Mouse (Mus musculus) megakaryocyte, embryonic 14.5 days (primary cell): ENCODE data around the gene Pip4k2c. TPM values are rescaled to one million over a fixed set of nuclear protein-coding genes. Genes with fewer than 3 reads are reported as not detected.
A peak's percentile ranks its signal among the peaks of the same experiment; 100 is the strongest.
"Not testable (repeated sequence)": the region's sequence is repeated elsewhere in the genome, so short reads cannot be mapped to it uniquely, and the experiment has no call there.

Experiments used
- H3K27me3 ChIP-seq: replicated peaks from 2 replicates; pipeline ENCODE3; 2012; ENCODE audit warnings: inconsistent platforms
- H3K36me3 ChIP-seq: replicated peaks from 2 replicates; pipeline ENCODE3; 2012; ENCODE audit warnings: low read length, inconsistent platforms, mixed read lengths
- H3K4me1 ChIP-seq: 2 replicates; pipeline ENCODE4 v1.6.1; 2012; ENCODE audit warnings: inconsistent platforms
- H3K4me3 ChIP-seq: replicated peaks from 2 replicates; pipeline ENCODE3; 2012; ENCODE audit warnings: moderate library complexity, mild to moderate bottlenecking, inconsistent platforms
- H3K9me3 ChIP-seq: 2 replicates; pipeline ENCODE4 v1.6.1; 2012; ENCODE audit warnings: inconsistent platforms
- FLI1 ChIP-seq: IDR thresholded peaks from 2 replicates; pipeline ENCODE4 v1.6.1; 2012; ENCODE audit warnings: low read length, inconsistent platforms, mixed read lengths
- GATA1 ChIP-seq: IDR thresholded peaks from 3 replicates; pipeline ENCODE4 v1.6.1; 2012; ENCODE audit warnings: mixed read lengths, low read length, inconsistent platforms, borderline replicate concordance
- polyA plus RNA-seq: library from polyadenylated mRNA; stranded (reverse); fragments of >175 nt; gene quantifications from 2 replicates; pipeline ENCODE4 v1.2.3, GENCODE M21; 2012; ENCODE audit warnings: low replicate concordance; ENCODE audit not compliant: insufficient read depth

Gene Pip4k2c
- polyA plus RNA-seq, 1 experiment, result 19.6 TPM

DNA sequence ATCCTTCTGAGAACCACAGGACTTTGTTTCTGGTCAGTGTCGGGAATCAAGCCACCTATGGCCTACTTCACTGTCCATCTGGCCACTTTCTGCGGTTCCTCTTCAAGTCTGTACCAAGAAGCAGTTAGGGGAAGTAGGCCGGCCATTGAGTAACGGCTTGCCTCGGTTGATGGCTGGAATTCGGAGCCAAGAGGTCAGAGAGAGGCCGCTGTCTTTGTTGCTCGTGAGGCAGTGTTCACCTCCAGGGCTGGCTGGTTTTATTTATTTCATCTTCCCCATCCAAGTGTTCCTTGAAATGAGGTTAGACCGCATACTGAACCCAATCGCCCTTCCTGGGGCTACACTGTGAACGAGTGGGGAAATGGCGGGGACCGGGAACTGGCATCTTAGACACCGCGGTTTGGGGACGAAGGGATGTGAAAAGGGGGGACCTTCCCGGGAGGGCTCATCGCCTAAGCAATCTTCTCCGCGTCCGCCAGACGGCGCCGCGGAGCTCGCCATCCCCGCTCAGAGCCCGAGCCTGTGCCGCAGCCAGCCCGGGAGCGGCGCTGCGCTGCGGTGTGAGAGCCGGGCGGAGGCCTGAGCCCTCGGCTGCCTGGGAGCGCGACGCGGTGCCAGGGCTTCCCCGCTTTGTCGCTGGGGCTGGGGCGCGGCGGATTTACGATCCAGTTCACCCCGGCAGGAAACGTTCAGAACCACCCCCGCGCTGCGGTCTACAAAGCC is 46.6 kb downstream of the Pip4k2c start, which contains the start of gene B4galnt1:
B4galnt1 (plus strand) TSS at position 595 of the 723 bp plus-strand sequence.
- Histone ChIP-seq H3K36me3 (peaks cover 26% of the 10 kb centered on the region), H3K27me3 (peaks cover 16% of the 10 kb centered on the region), H3K4me1 (peaks cover 49% of the 10 kb centered on the region), H3K9me3 (no peaks in the 10 kb centered on the region), H3K4me3 (peak within 1 kb of the TSS; percentile 97)
- TF ChIP-seq GATA1, result no peak
- TF ChIP-seq FLI1, result no peak

DNA sequence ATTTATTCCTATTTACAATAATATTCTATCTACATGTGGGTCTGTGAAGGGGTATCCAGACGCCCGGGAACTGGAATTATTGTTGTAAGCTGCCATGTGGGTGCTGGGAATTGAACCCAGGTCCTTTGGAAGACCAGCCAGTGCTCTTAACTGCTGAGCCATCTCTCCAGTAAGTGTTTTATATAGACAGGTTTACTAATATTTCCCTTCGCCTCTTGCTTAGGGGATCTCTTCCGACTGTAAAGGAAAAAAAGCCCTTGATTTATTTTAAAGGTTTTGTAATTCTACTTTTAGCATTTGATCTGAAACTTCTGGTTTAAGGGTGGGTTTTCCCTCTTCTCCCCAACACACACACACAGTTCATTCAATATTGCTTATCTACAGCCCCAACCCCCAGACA is 47.2 kb downstream of the Pip4k2c start:
- TF ChIP-seq FLI1, result no peak
- no peak for TF ChIP-seq GATA1
- Histone ChIP-seq H3K9me3 (no peaks in the 10 kb centered on the region), H3K4me3 (peak overlapping the region; percentile 97), H3K4me1 (peaks cover 49% of the 10 kb centered on the region), H3K27me3 (peaks cover 16% of the 10 kb centered on the region), H3K36me3 (peaks cover 21% of the 10 kb centered on the region)

DNA sequence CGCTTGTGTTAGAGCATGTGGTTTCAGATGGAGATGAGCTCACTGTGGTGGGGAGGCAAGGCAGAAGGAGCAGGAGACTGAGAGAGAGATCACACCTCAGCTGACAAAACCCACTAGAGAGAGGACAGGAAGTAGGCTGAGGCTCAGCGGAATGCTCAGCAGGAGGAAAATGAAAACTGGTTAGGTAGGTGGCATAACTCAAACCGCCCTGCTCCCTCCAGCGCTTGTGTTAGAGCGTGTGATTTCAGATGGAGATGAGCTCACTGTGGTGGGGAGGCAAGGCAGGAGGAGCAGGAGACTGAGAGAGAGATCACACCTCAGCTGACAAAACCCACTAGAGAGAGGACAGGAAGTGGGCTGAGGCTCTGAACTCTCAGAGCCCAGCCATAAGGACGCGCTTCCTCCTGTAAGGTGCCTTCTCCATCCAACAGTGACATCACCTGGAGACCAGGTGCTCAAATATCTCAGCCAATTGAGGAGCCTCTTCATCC is 48.6 kb downstream of the Pip4k2c start:
- Histone ChIP-seq H3K36me3 (peaks cover 11% of the 10 kb centered on the region), H3K4me1 (peaks cover 46% of the 10 kb centered on the region), H3K27me3 (peaks cover 16% of the 10 kb centered on the region)
- not testable (repeated sequence) for H3K4me3 ChIP-seq, H3K9me3 ChIP-seq

DNA sequence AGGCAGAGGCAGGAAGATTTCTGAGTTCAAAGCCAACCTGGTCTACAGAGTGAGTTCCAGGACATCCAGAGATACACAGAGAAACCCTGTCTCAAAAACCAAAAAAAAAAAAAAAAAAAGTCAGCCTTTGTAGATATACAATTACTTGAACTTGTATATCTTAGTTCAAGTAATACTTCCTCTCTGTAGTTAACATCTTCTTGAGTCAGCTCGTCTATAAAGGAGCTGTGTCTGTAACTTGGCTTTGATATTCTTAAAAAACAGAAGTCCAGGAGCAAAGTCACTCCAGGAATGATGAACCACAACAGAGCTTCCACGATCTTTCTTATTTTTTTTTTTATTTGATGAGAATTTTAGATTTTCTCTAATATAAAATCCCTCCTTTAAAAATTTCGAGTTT is 50.7 kb downstream of the Pip4k2c start:
- Histone ChIP-seq H3K9me3 (no peaks in the 10 kb centered on the region), H3K4me1 (peaks cover 25% of the 10 kb centered on the region), H3K36me3 (no peaks in the 10 kb centered on the region), H3K27me3 (peaks cover 4% of the 10 kb centered on the region), H3K4me3 (no peak overlapping the region)
- TF ChIP-seq GATA1, result no peak
- no peak for TF ChIP-seq FLI1

DNA sequence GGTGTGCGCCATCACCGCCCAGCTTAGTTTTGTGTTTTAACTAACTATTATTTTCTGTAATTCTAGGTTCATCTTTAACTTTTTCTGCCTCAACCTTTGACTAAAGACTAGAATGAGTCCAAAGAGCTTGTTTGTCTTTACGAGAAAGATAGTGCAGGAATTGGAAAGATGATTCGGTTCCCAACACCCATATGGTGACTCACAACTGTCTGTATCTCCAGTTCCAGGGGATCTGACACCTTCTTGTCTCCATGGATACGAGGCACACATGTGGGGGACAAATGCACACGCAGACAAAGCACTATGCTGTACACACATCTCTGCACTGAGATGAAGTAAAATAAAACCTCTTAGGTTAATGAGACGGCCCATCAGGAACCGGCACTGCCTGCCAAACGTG is 51.3 kb downstream of the Pip4k2c start:
- no peak overlapping the region for H3K4me3 ChIP-seq
- no peak for TF ChIP-seq GATA1
- TF ChIP-seq FLI1, result no peak
- H3K36me3 ChIP-seq, result no peaks in the 10 kb centered on the region
- H3K9me3 ChIP-seq, result no peaks in the 10 kb centered on the region
- no peaks in the 10 kb centered on the region for H3K27me3 ChIP-seq
- H3K4me1 ChIP-seq, result peaks cover 20% of the 10 kb centered on the region

DNA sequence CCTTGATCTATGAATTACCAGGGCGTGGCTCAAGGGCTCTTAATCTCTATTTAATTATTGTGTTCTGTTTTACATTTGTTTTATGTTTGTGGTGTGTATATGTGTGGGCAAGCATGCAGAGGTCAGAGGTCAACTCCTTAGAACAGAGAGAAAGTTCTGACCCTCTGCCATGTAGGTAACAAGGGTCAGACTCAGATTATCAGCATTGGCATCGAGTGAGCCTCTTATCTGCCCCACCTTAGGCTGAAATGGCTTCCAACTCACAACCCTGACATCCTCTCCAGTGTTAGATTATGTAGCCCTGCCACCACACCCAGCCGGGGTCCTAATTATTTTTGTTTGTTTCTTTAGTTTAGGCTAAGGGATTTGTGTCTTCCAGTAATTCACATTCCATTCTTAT is 52.9 kb downstream of the Pip4k2c start:
- H3K36me3 ChIP-seq, result no peaks in the 10 kb centered on the region
- H3K4me1 ChIP-seq, result peaks cover 10% of the 10 kb centered on the region
- H3K27me3 ChIP-seq, result peaks cover 2% of the 10 kb centered on the region
- TF ChIP-seq FLI1 (no peak), GATA1 (no peak)
- no peaks in the 10 kb centered on the region for H3K9me3 ChIP-seq
- no peak overlapping the region for H3K4me3 ChIP-seq

DNA sequence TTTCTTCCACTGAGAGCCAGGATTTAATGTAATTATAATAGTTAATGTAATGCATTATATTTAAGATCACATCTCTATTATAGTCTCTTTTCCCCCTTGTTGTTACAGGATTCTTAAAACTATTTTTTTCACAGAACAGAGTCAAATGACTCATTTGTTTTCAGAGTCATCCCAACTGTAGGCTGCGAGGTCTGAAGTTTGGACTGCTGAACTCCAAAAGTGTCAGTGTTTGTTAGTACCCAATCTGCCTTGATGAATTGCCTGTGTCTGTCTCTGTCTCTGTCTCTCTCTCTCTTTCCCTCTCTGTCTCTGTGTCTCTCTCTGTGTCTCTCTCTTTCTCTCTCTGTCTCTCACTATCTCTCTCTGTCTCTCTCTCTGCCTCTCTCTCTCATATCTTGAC is 54.9 kb downstream of the Pip4k2c start:
- TF ChIP-seq GATA1 (no peak), FLI1 (no peak)
- H3K9me3 ChIP-seq, result 0 out of 2 replicates have a peak, but pooled peaks cover 4% of the 10 kb centered on the region
- H3K36me3 ChIP-seq, result no peaks in the 10 kb centered on the region
- H3K4me3 ChIP-seq, result no peak overlapping the region
- H3K4me1 ChIP-seq, result no peaks in the 10 kb centered on the region
- peaks cover 2% of the 10 kb centered on the region for H3K27me3 ChIP-seq

DNA sequence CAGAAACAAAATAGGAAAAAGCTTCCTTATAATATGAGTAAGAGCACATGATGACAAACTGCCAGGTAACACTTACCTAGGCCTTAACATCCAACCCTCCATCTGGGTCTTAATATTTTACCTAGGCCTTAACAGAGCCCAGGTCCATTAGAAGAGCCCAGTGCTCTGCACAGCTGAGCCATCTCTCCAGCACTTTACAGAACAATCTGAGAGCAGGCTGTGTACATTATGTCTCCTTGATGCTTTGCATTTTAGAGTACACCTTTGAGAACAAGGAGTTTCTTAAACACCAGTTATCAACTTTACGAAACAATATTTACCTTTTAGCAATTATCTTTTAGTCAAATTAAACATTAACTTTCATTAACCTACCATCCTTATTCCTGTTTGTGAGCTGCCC is 55.3 kb downstream of the Pip4k2c start:
- TF ChIP-seq FLI1 (no peak), GATA1 (no peak)
- 0 out of 2 replicates have a peak, but pooled peaks cover 4% of the 10 kb centered on the region for H3K9me3 ChIP-seq
- H3K4me1 ChIP-seq, result peaks cover 3% of the 10 kb centered on the region
- H3K4me3 ChIP-seq, result no peak overlapping the region
- H3K36me3 ChIP-seq, result no peaks in the 10 kb centered on the region
- H3K27me3 ChIP-seq, result peaks cover 2% of the 10 kb centered on the region

DNA sequence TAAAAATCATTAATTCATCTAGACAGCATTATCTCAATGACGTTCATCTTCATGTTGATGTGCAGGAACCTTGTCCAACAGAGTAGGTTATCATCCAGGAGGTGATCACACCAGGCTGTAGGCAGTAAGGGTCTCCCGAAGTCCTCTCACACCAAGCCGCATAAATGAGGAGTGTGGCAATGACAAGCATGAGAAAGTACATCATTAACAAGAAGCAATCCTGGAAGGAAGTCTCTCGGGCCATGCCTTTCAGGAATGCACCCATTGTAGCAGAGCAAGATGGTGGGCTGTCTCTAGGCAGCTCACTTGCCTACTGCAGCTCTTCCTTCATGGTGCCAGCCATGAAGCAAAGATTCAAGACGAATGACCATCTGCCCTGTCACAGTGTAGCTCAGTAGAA is 56.7 kb downstream of the Pip4k2c start:
- Histone ChIP-seq H3K9me3 (0 out of 2 replicates have a peak, but pooled peaks cover 4% of the 10 kb centered on the region), H3K27me3 (peaks cover 2% of the 10 kb centered on the region), H3K36me3 (no peaks in the 10 kb centered on the region), H3K4me1 (peaks cover 18% of the 10 kb centered on the region), H3K4me3 (no peak overlapping the region)
- TF ChIP-seq GATA1 (no peak), FLI1 (no peak)

DNA sequence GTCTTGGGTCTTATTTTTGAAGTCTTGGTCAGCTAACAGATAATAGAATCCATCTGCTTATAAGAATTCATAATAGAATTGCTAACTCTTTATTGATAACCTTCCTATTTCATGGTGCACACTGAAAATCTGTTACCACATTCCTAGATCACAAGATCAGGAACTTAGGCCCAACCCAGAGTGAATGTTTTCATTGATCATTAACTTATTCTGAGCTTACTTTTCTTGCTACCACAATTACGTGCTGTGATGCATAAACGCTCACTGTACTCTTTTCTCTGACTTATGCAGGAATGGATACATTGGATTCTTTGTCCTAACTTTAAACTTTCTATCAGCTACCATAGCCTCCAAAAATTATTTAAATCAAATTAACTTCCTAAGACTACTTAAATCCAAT is 57.1 kb downstream of the Pip4k2c start:
- H3K36me3 ChIP-seq, result no peaks in the 10 kb centered on the region
- TF ChIP-seq GATA1 (no peak), FLI1 (no peak)
- no peak overlapping the region for H3K4me3 ChIP-seq
- 0 out of 2 replicates have a peak, but pooled peaks cover 4% of the 10 kb centered on the region for H3K9me3 ChIP-seq
- peaks cover 19% of the 10 kb centered on the region for H3K4me1 ChIP-seq
- H3K27me3 ChIP-seq, result peaks cover 2% of the 10 kb centered on the region
